Mouse (Mus musculus) E14TG2a.4 (cell line): ENCODE data around the gene Nlrp4f.

Experiments used
- CTCF ChIP-seq: conservative IDR thresholded peaks from 2 replicates; pipeline ENCODE4 v1.5.1; 2014; ENCODE audit warnings: low read length
- NANOG ChIP-seq: IDR thresholded peaks from 2 replicates; pipeline ENCODE4 v1.6.1; 2014; ENCODE audit warnings: borderline replicate concordance, low read length, mixed read lengths
- POU5F1 ChIP-seq: IDR thresholded peaks from 2 replicates; pipeline ENCODE4 v1.6.1; 2014; ENCODE audit warnings: low read length, borderline replicate concordance

DNA sequence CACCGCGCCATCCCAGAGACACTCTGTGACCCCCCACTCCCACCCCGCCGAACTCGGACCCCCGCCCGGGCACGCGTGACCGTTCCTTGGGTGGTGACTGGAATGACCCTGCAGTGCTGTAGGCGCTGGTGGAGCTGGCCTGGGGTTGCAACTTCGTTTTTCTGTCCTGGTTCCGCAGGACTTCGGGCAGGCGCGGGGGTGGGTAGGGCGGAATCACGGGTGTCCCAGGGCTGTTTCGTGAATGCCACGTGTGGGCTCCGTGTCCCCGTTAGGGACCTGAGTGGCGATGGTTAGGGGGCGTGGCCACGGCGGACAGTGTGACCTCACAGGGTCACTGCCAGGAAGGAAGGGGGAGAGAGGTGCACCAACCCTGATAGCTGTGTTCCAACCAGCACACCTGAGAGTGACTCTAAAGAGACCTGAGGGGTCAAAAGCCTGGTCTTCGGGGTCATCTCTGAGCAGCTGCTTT is 36.6 kb upstream of the Nlrp4f start:
- TF ChIP-seq NANOG, result no peak
- no peak for TF ChIP-seq CTCF
- no peak for TF ChIP-seq POU5F1
